8 mouse cellular contexts compared by ENCODE assay signal in genomic region chr4:155704721-155705591, GRCm38 (mm10). TPM values are rescaled to one million over a fixed set of nuclear protein-coding genes. Genes with fewer than 3 reads are reported as not detected.
DNase-seq lines count a peak whose midpoint lies in the region; ATAC-seq and TF ChIP-seq lines count a peak whose summit lies in the region.

TSS of gene Ssu72 (plus strand) at chr4:155704800.

- peak within 1 kb of the TSS; percentile 70 for H3K9ac ChIP-seq in forebrain, postnatal 0 days
- H3K9ac ChIP-seq in lung, embryonic 15.5 days = peak within 1 kb of the TSS; percentile 95

- under 1% methylated on average over 83 of the region's 83 CpGs for WGBS in forebrain, postnatal 0 days
- under 1% methylated on average over 83 of the region's 83 CpGs for WGBS in lung, embryonic 15.5 days

- peaks cover 29% of the 10 kb centered on the region for H3K36me3 ChIP-seq in G1E (replicated peaks)
- H3K36me3 ChIP-seq in forebrain, postnatal 0 days (ENCODE audit: insufficient read depth) = no peaks in the 10 kb centered on the region
- no peaks in the 10 kb centered on the region for H3K36me3 ChIP-seq in lung, embryonic 15.5 days

- H3K4me3 ChIP-seq in G1E (ENCODE audit: low read depth, low read length) = peak within 1 kb of the TSS; percentile 99
- H3K4me3 ChIP-seq in forebrain, postnatal 0 days (ENCODE audit: low read depth, low read length) = peak within 1 kb of the TSS; percentile 67
- H3K4me3 ChIP-seq in lung, embryonic 15.5 days = peak within 1 kb of the TSS; percentile 89

- peak; percentile 78 for ATAC-seq in G1E (ENCODE audit: extremely low read depth, insufficient number of reproducible peaks, low FRiP score, poor library complexity, severe bottlenecking)
- ATAC-seq in forebrain, postnatal 0 days = peak; percentile 96
- peak; percentile 96 for ATAC-seq in lung, embryonic 15.5 days (ENCODE audit: borderline replicate concordance, extremely low read depth, low FRiP score, low TSS enrichment)

- H3K27ac ChIP-seq in forebrain, postnatal 0 days (ENCODE audit: low read depth, low read length) = peak within 1 kb of the TSS; percentile 93
- peak within 1 kb of the TSS; percentile 94 for H3K27ac ChIP-seq in lung, embryonic 15.5 days

- H3K4me2 ChIP-seq in forebrain, postnatal 0 days (ENCODE audit: low read depth) = peak within 1 kb of the TSS; percentile 85
- H3K4me2 ChIP-seq in lung, embryonic 15.5 days = peak within 1 kb of the TSS; percentile 68

- TF ChIP-seq CTCF in G1E (IDR thresholded peaks at IDR 0.05; ENCODE audit: low read depth, low read length) = no peak
- TF ChIP-seq CTCF in forebrain, postnatal 0 days (IDR thresholded peaks at IDR 0.05; ENCODE audit: low read depth) = no peak

- peak; percentile 64 for DNase-seq in G1E (ENCODE audit: low spot score)
- DNase-seq in cerebellum, adult 18-20 months = peak; percentile 88 to 97
- peak; percentile 99 for DNase-seq in forebrain, postnatal 0 days
- DNase-seq in heart, postnatal 4 days = peak; percentile 94
- DNase-seq in layer of hippocampus, adult 8-10 months (ENCODE audit: low spot score in 2 of 2) = peak; percentile 92 to 96
- DNase-seq in ovary, adult 18-20 months (ENCODE audit: low spot score) = peak; percentile 86
- peak; percentile 96 for DNase-seq in thymus, postnatal 0 days (ENCODE audit: low spot score)

- peaks cover 47% of the 10 kb centered on the region for H3K4me1 ChIP-seq in G1E (ENCODE audit: insufficient read depth, low read depth, low read length)
- 0 out of 2 replicates have a peak, but pooled peaks cover 5% of the 10 kb centered on the region for H3K4me1 ChIP-seq in forebrain, postnatal 0 days (ENCODE audit: insufficient read depth)
- H3K4me1 ChIP-seq in lung, embryonic 15.5 days = peaks cover 18% of the 10 kb centered on the region

- no peaks in the 10 kb centered on the region for H3K9me3 ChIP-seq in G1E (replicated peaks)
- H3K9me3 ChIP-seq in forebrain, postnatal 0 days (ENCODE audit: low read length) = no peaks in the 10 kb centered on the region
- H3K9me3 ChIP-seq in lung, embryonic 15.5 days = no peaks in the 10 kb centered on the region

- H3K27me3 ChIP-seq in G1E (ENCODE audit: insufficient read depth, low read length) = no peaks in the 10 kb centered on the region
- H3K27me3 ChIP-seq in forebrain, postnatal 0 days (ENCODE audit: insufficient read depth, low read length) = no peaks in the 10 kb centered on the region
- no peaks in the 10 kb centered on the region for H3K27me3 ChIP-seq in lung, embryonic 15.5 days

RNA-seq across cellular contexts. Expression of gene Ssu72, which starts in this region (rescaled TPM):
- 195 and 204 TPM in 2 replicates for total RNA-seq in G1E (2014; fragmentation: Nextera tagmentation)
- 184 and 186 TPM in 2 replicates for total RNA-seq in G1E (2017)
- 74.7 and 91.4 TPM in 2 replicates for polyA plus RNA-seq in G1E (2012)
- total RNA-seq in forebrain, postnatal 0 days (2014; rRNA removed) = 103 and 121 TPM in 2 replicates
- 164 and 176 TPM in 2 replicates for polyA plus RNA-seq in forebrain, postnatal 0 days (2015; fragmentation: Nextera tagmentation; extraction: Ambion mirVana)
- 10 to 100 TPM; 60.3 to 64.9 TPM for total RNA-seq in heart, postnatal 4 days (2021)
- total RNA-seq in layer of hippocampus, adult 8-10 months (2022) = 10 to 100 TPM; 86.8 to 99.4 (median 88.9) TPM
- 147 and 150 TPM in 2 replicates for polyA plus RNA-seq in lung, embryonic 15.5 days (2015; fragmentation: Nextera tagmentation; extraction: Ambion mirVana)
- polyA plus RNA-seq in thymus, postnatal 0 days (2015; fragmentation: Nextera tagmentation; extraction: Ambion mirVana) = 194 and 202 TPM in 2 replicates

Comparison
In these comparisons a context has a peak if more than half of its experiments do, and no peak if none do; other contexts are left out.
1. Peak in every context shown above with its lines: DNase-seq, ATAC-seq, H3K4me3 ChIP-seq and H3K27ac ChIP-seq.